Mouse (Mus musculus) brown adipose tissue, adult 24 weeks (tissue): ENCODE results near the gene Picalm. TPM values are rescaled to one million over a fixed set of nuclear protein-coding genes. Genes with fewer than 3 reads are reported as not detected.

Experiments
- polyA plus RNA-seq: library from polyadenylated mRNA; stranded (reverse); fragments of >200 nt; gene quantifications from 2 replicates; pipeline ENCODE4 v1.2.4, GENCODE M21; 2012; ENCODE audit not compliant: missing spikeins, insufficient read depth, insufficient read length

The Picalm gene
- polyA plus RNA-seq, 1 experiment = 125 TPM

Other genes starting within 250 kb of the Picalm start
- not detected in 2 replicates for gene Ccdc81, start 226.6 kb upstream of the Picalm start, polyA plus RNA-seq
- gene Hikeshi, start 189.0 kb upstream of the Picalm start, polyA plus RNA-seq = 67.9 and 99.0 TPM in 2 replicates
- gene Eed, start 149.2 kb upstream of the Picalm start, polyA plus RNA-seq = 29.0 and 39.6 TPM in 2 replicates
- gene Ccdc83, start 135.6 kb downstream of the Picalm start, polyA plus RNA-seq = not detected in 2 replicates
- 1.4 and 2.7 TPM in 2 replicates for gene Sytl2, start 172.0 kb downstream of the Picalm start, polyA plus RNA-seq